Mouse (Mus musculus) forebrain, embryonic 11.5 days (tissue): Measurements from ENCODE around the gene Tceanc2. TPM values are rescaled to one million over a fixed set of nuclear protein-coding genes. Genes with fewer than 3 reads are reported as not detected.

Source experiments
- ATAC-seq: fragments of 200-750 bp; cut with Nextera tagmentation; replicated peaks from 2 replicates; pipeline ENCODE4 v1.8.0; 2017; ENCODE audit warnings: moderate TSS enrichment; ENCODE audit not compliant: low FRiP score
- DNase-seq: peaks from one replicate; pipeline ENCODE4 v3.0.0-alpha.2; 2017; ENCODE audit warnings: low spot score
- H3K27ac ChIP-seq: fragments of 300-500 bp; sonication (generic); 2 replicates; pipeline ENCODE4 v1.5.1; 2014; ENCODE audit warnings: low read depth, low read length
- H3K27me3 ChIP-seq: fragments of 300-500 bp; sonication (generic); 2 replicates; pipeline ENCODE4 v1.6.1; 2014; ENCODE audit warnings: mild to moderate bottlenecking, low read length, mixed read lengths; ENCODE audit not compliant: control insufficient read depth, insufficient read depth
- H3K36me3 ChIP-seq: fragments of 300-500 bp; sonication (generic); 2 replicates; pipeline ENCODE4 v1.6.1; 2014; ENCODE audit warnings: mild to moderate bottlenecking, low read length, moderate library complexity, mixed read lengths; ENCODE audit not compliant: control insufficient read depth, insufficient read depth
- H3K4me1 ChIP-seq: fragments of 300-500 bp; sonication (generic); replicated peaks from 2 replicates; pipeline ENCODE4 v1.6.1; 2014; ENCODE audit warnings: low read length, mixed read lengths; ENCODE audit not compliant: control insufficient read depth, insufficient read depth
- H3K4me2 ChIP-seq: fragments of 300-500 bp; sonication (generic); 2 replicates; pipeline ENCODE4 v1.6.1; 2014; ENCODE audit warnings: low read depth, mild to moderate bottlenecking, low read length, moderate library complexity, mixed read lengths; ENCODE audit not compliant: severe bottlenecking
- H3K4me3 ChIP-seq: fragments of 300-500 bp; sonication (generic); 2 replicates; pipeline ENCODE4 v1.5.1; 2014; ENCODE audit warnings: low read depth, low read length
- H3K9ac ChIP-seq: fragments of 300-500 bp; sonication (generic); 2 replicates; pipeline ENCODE4 v1.6.1; 2014; ENCODE audit warnings: low read length
- H3K9me3 ChIP-seq: fragments of 300-500 bp; sonication (generic); 2 replicates; pipeline ENCODE4 v1.6.1; 2016; ENCODE audit warnings: low read length, mixed read lengths; ENCODE audit not compliant: control insufficient read depth
- WGBS: fragments of 180-500 bp; shearing (Covaris S2); extraction: QIAGEN DNeasy Blood & Tissue Kit; methylation state at CpG from one replicate; pipeline ENCODE4 v1.1.7; 2014; 5-methylcytosine and 5-hydroxymethylcytosine counted together
- polyA plus RNA-seq: library from polyadenylated mRNA; unstranded; fragments of >200 nt; fragmentation: Nextera tagmentation; extraction: Ambion mirVana; gene quantifications from 2 replicates; pipeline ENCODE4 v1.2.1, GENCODE M21; 2014

Tceanc2 gene
- polyA plus RNA-seq, 1 experiment from 2014 or later, result 21.2 TPM

DNA sequence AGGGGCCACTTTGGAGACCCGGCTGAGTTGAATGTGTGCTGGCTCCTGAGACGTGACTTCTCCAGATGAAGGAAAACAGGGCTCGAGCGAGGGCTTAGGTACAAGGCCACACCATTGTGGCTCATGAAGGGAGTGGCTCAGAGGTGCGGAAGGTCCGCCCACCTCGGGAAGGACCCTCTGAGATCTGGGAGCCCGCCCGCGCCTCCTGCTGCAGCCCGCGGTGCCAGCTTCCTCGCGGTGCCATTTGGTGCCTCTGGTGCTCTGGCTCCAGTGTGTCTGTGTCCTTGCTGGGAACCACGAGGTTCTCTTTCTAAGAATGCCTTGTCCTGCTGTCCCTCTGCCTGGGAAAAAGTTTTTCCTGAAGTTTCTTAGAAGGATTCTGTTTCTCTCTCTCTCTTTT is 81.0 kb downstream of the Tceanc2 start:
- no peak overlapping the region for H3K9ac ChIP-seq
- DNase-seq (no peak), ATAC-seq (no peak)
- no peaks in the 10 kb centered on the region for H3K36me3 ChIP-seq
- H3K27me3 ChIP-seq, result no peaks in the 10 kb centered on the region
- no peaks in the 10 kb centered on the region for H3K9me3 ChIP-seq
- 0 out of 2 replicates have a peak, but pooled peaks cover 3% of the 10 kb centered on the region for H3K4me1 ChIP-seq
- no peak overlapping the region for H3K27ac ChIP-seq
- no peak overlapping the region for H3K4me2 ChIP-seq
- 64% methylated on average over 15 of the region's 15 CpGs for WGBS
- H3K4me3 ChIP-seq, result no peak overlapping the region

- H3K4me3 ChIP-seq, result no peak within 1 kb of the TSS
- 0 out of 2 replicates have a peak, but pooled peaks cover 3% of the 10 kb centered on the region for H3K4me1 ChIP-seq
- H3K4me2 ChIP-seq, result no peak within 1 kb of the TSS
- H3K9ac ChIP-seq, result no peak within 1 kb of the TSS
- H3K27me3 ChIP-seq, result no peaks in the 10 kb centered on the region
- WGBS, result 60% methylated on average over 16 of the region's 16 CpGs
- H3K9me3 ChIP-seq, result no peaks in the 10 kb centered on the region
- DNase-seq (no peak), ATAC-seq (no peak)
- H3K27ac ChIP-seq, result no peak within 1 kb of the TSS
- H3K36me3 ChIP-seq, result no peaks in the 10 kb centered on the region
Observed at GRCm38 (mm10) chr4:107096841-107097373, 82.0 kb downstream of the Tceanc2 start, which contains the start of gene Cdcp2. Gene Cdcp2, plus strand, starts transcription at chr4:107096891.

GRCm38 (mm10) chr4:107096043-107096442 is 82.9 kb downstream of the Tceanc2 start:
- Histone ChIP-seq H3K4me1 (0 out of 2 replicates have a peak, but pooled peaks cover 3% of the 10 kb centered on the region), H3K4me3 (no peak overlapping the region), H3K27ac (no peak overlapping the region), H3K27me3 (no peaks in the 10 kb centered on the region), H3K4me2 (no peak overlapping the region), H3K9me3 (no peaks in the 10 kb centered on the region), H3K9ac (no peak overlapping the region), H3K36me3 (no peaks in the 10 kb centered on the region)
- DNase-seq (no peak), ATAC-seq (no peak)
- 37% methylated on average over 6 of the region's 6 CpGs for WGBS

GRCm38 (mm10) chr4:107094484-107095187 is 84.3 kb downstream of the Tceanc2 start:
- no peaks in the 10 kb centered on the region for H3K36me3 ChIP-seq
- H3K9me3 ChIP-seq, result no peaks in the 10 kb centered on the region
- H3K27ac ChIP-seq, result no peak overlapping the region
- no peak overlapping the region for H3K9ac ChIP-seq
- no peaks in the 10 kb centered on the region for H3K27me3 ChIP-seq
- ATAC-seq (no peak), DNase-seq (no peak)
- WGBS, result 83% methylated on average over 16 of the region's 16 CpGs
- no peak overlapping the region for H3K4me2 ChIP-seq
- 0 out of 2 replicates have a peak, but pooled peaks cover 3% of the 10 kb centered on the region for H3K4me1 ChIP-seq
- no peak overlapping the region for H3K4me3 ChIP-seq

DNA sequence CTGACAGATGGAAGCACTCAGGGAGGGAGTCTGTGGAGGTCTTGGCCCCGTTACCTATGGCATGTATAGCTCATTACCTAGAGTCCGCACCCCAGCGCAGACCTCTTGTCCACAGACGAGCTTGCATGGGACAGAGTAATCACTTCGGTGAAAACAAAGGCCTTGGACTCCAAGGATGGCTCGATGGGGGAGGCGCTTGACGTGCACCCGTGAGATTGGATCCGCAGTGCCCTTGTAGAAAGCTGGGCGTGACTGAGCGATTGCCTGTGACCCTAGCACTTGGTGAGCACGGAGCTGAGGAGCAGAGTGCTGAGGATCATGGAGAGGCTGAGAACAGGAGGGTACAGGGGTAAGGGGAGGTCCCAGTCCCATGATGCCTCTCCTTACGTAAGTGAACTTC is 87.2 kb downstream of the Tceanc2 start:
- H3K27ac ChIP-seq, result no peak overlapping the region
- H3K27me3 ChIP-seq, result no peaks in the 10 kb centered on the region
- H3K9ac ChIP-seq, result no peak overlapping the region
- no peaks in the 10 kb centered on the region for H3K36me3 ChIP-seq
- H3K4me2 ChIP-seq, result no peak overlapping the region
- no peaks in the 10 kb centered on the region for H3K4me1 ChIP-seq
- no peaks in the 10 kb centered on the region for H3K9me3 ChIP-seq
- DNase-seq, result no peak
- no peak overlapping the region for H3K4me3 ChIP-seq
- WGBS, result 82% methylated on average over 14 of the region's 14 CpGs
- ATAC-seq, result no peak

DNA sequence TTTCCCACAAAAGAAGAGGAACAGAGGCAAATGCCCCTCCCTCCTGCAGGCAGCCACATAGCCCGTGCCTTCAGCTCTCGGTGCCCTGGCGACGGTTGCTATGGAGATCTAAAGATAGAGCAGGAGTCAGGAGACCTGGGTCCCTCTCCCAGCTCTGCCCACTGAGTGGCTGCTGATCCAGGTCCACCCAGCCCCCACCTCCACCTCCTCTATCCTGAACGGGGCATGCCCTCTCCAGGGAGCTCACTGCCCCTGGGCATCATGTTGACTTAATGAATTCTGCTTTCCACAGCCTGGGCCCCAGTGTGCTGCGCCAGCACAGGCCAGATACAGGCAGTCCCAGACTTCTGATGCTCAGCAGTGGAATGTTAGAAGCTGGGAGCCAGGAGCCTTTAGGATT is 94.1 kb downstream of the Tceanc2 start:
- peak overlapping the region; percentile 60 for H3K27ac ChIP-seq
- no peak overlapping the region for H3K4me3 ChIP-seq
- no peak overlapping the region; the same call in 1 of the 2 replicates for H3K9ac ChIP-seq
- DNase-seq (peak; percentile 83), ATAC-seq (peak; percentile 91)
- H3K4me1 ChIP-seq, result peaks cover 12% of the 10 kb centered on the region; the same call in 1 of the 2 replicates
- no peak overlapping the region; the same call in 1 of the 2 replicates for H3K4me2 ChIP-seq
- no peaks in the 10 kb centered on the region for H3K36me3 ChIP-seq
- no peaks in the 10 kb centered on the region for H3K9me3 ChIP-seq
- WGBS, result 4% methylated on average over 6 of the region's 6 CpGs
- no peaks in the 10 kb centered on the region for H3K27me3 ChIP-seq

GRCm38 (mm10) chr4:107084343-107084742 is 94.6 kb downstream of the Tceanc2 start:
- WGBS, result 47% methylated on average over 1 of the region's 1 CpGs
- DNase-seq, result no peak
- Histone ChIP-seq H3K27ac (peak overlapping the region; percentile 60), H3K4me2 (no peak overlapping the region), H3K9me3 (no peaks in the 10 kb centered on the region), H3K36me3 (no peaks in the 10 kb centered on the region), H3K4me1 (peaks cover 12% of the 10 kb centered on the region; the same call in 1 of the 2 replicates), H3K4me3 (no peak overlapping the region), H3K27me3 (no peaks in the 10 kb centered on the region), H3K9ac (peak overlapping the region; percentile 4; the same call in 1 of the 2 replicates)
- peak; percentile 36; the same call in 1 of the 2 replicates for ATAC-seq
